Mouse (Mus musculus): ENCODE measurements around the gene Tgds. TPM values are rescaled to one million over a fixed set of nuclear protein-coding genes. Genes with fewer than 3 reads are reported as not detected.
A peak's percentile ranks its signal among the peaks of the same experiment; 100 is the strongest.
"Not testable (repeated sequence)": the region's sequence is repeated elsewhere in the genome, so short reads cannot be mapped to it uniquely, and the experiment has no call there.

Tgds gene
- polyA plus RNA-seq, 1 experiment from 2014 or later: 26.9 TPM

DNA sequence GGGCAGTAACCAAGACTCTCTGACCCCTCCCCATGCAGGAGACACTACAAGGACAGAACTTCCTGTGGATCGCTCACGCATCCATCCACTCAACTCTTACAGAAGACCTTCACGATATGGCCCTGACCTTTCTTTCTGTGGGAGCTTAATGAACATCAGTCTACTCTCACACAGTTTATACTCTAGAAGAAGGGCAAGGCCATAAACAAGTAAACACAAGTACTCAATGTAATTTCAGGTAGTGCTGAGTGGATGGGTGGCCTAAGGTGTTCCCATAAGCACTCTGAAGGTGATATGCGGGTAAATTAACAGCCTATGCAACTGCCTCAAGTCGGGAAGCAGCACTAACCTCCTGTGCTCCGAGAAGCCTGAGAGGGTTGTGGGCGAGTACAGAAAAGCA lies 1.1 kb downstream of the Tgds start:
- Histone ChIP-seq H3K4me3 (replicated peaks) (peak overlapping the region; percentile 72), H3K4me2 (peak overlapping the region; percentile 89), H3K27me3 (peaks cover 5% of the 10 kb centered on the region; the same call in 1 of the 2 replicates), H3K36me3 (replicated peaks) (peaks cover 23% of the 10 kb centered on the region), H3K27ac (no peak overlapping the region), H3K4me1 (peaks cover 20% of the 10 kb centered on the region), H3K9ac (peak overlapping the region; percentile 85), H3K9me3 (no peaks in the 10 kb centered on the region)
- no peak for ATAC-seq (ENCODE audit: low FRiP score)
- WGBS: 86% methylated on average over 7 of the region's 7 CpGs

DNA sequence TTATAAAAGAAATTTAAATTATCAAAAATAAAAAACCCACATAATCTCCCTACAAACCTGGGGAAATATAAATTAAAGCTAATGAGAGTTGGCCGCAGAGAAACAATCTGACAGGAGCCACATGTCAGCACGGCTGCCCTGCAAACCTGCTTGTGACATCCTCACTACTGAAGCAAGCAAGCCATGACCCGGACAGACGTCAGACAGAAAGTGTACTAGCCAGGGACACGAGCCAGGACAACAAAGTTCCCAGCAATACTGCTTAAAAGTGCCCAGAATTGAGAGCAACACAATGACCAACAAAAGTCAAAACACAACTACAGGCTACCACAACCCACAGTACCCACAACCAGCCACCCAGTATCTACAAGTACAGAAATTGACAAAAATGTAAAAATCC lies 6.3 kb downstream of the Tgds start:
- Histone ChIP-seq H3K9ac (no peak overlapping the region), H3K4me2 (no peak overlapping the region), H3K27me3 (no peaks in the 10 kb centered on the region), H3K36me3 (replicated peaks) (peaks cover 51% of the 10 kb centered on the region), H3K27ac (no peak overlapping the region), H3K9me3 (no peaks in the 10 kb centered on the region), H3K4me3 (replicated peaks) (no peak overlapping the region), H3K4me1 (peaks cover 3% of the 10 kb centered on the region)
- 92% methylated on average over 5 of the region's 5 CpGs for WGBS
- ATAC-seq (ENCODE audit: low FRiP score): no peak

DNA sequence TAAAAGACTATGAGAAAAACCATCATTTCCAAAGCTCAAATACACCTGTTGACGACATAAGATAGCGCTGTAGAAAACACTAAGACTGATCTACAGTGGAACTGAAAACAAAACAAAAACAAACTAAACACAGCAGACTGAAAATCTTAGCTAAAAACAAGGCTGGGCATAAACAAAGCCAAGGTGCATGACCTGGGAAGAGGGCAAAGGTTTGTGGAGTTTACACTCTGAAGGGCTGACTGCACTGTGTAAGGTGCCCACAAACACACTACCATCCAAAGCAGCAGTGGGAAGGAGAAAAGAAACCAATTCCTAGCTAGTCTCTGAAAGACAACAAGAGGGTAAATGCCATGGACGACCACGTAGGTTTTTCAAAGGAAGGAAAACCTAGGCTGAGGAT lies 7.8 kb downstream of the Tgds start:
- Histone ChIP-seq H3K4me2 (no peak overlapping the region), H3K9ac (no peak overlapping the region), H3K4me1 (no peaks in the 10 kb centered on the region), H3K9me3 (no peaks in the 10 kb centered on the region), H3K36me3 (replicated peaks) (peaks cover 66% of the 10 kb centered on the region), H3K27me3 (no peaks in the 10 kb centered on the region), H3K4me3 (replicated peaks) (no peak overlapping the region), H3K27ac (no peak overlapping the region)
- WGBS: 87% methylated on average over 4 of the region's 4 CpGs
- no peak for ATAC-seq (ENCODE audit: low FRiP score)

DNA sequence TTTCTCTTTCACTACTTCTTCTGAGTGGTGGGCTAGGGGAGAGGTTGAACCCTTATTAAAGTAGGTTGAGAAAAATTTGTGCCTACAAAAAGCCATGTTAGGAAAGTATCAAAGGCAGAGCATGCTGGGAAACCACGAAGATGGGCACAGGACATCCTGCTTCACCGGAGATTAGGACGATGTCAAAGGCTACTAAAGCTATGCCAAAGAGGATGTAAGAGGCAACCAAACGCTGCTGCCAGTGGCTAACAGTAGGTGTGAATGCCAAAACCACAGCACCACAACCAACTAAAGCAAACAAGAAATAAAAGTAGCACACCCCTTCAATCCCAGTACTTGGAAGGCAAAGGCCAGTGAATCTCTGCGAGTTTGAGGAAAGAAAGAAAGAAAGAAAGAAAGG lies 8.4 kb downstream of the Tgds start:
- WGBS: 88% methylated on average over 5 of the region's 5 CpGs
- Histone ChIP-seq H3K4me1 (no peaks in the 10 kb centered on the region), H3K27me3 (no peaks in the 10 kb centered on the region), H3K9ac (no peak overlapping the region), H3K36me3 (replicated peaks) (peaks cover 68% of the 10 kb centered on the region), H3K27ac (no peak overlapping the region), H3K9me3 (no peaks in the 10 kb centered on the region), H3K4me2 (no peak overlapping the region), H3K4me3 (replicated peaks) (no peak overlapping the region)
- no peak for ATAC-seq (ENCODE audit: low FRiP score)

DNA sequence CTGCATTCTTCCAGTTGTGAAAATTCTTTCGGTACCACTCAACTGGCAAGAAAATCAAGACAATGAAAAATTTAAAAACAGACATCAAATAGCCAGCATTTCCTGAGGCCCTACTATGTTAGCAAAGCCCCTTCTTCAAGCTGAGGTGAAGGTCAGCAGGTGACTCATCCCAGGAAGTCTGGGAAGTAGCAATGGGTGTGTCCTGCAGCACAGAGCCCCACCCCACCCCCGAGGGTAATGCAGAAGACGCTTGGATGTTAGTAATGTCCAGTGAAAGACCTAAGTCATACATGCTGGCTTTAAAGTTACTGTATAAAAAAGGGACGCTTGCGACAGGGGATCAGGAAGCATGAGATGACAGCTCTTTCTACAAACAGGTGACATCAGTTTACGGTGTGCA lies 19.4 kb downstream of the Tgds start:
- H3K4me1 ChIP-seq: no peaks in the 10 kb centered on the region
- ATAC-seq (ENCODE audit: low FRiP score): no peak
- H3K27ac ChIP-seq: no peak overlapping the region
- H3K9me3 ChIP-seq: no peaks in the 10 kb centered on the region
- no peak overlapping the region for H3K9ac ChIP-seq
- H3K27me3 ChIP-seq: peaks cover 4% of the 10 kb centered on the region; the same call in 1 of the 2 replicates
- no peak overlapping the region for H3K4me3 ChIP-seq (replicated peaks)
- WGBS: 94% methylated on average over 6 of the region's 6 CpGs
- no peak overlapping the region for H3K4me2 ChIP-seq
- H3K36me3 ChIP-seq (replicated peaks): peaks cover 75% of the 10 kb centered on the region

DNA sequence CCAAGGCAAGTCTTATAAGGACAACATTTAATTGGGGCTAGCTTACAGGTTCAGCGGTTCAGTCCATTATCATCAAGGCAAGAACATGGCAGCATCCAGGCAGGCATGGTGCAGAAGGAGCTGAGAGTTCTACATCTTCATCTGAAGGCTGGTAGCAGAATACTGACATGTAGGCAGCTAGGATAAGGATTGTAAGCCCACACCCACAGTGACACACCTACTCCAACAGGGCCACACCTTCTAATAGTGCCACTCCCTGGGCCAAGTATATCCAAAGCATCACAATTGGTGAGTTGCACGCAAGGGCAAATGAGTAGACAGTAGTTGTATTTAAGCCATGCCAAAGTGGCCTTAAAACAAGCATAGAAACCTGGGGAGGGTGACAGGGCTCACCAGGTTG lies 25.1 kb downstream of the Tgds start:
- not testable (repeated sequence) for H3K4me3 ChIP-seq (replicated peaks); H3K4me1 ChIP-seq; H3K9ac ChIP-seq; H3K4me2 ChIP-seq; ATAC-seq (ENCODE audit: low FRiP score); H3K9me3 ChIP-seq; H3K27ac ChIP-seq; H3K27me3 ChIP-seq
- H3K36me3 ChIP-seq (replicated peaks): peaks cover 24% of the 10 kb centered on the region
- 92% methylated on average over 2 of the region's 2 CpGs for WGBS

DNA sequence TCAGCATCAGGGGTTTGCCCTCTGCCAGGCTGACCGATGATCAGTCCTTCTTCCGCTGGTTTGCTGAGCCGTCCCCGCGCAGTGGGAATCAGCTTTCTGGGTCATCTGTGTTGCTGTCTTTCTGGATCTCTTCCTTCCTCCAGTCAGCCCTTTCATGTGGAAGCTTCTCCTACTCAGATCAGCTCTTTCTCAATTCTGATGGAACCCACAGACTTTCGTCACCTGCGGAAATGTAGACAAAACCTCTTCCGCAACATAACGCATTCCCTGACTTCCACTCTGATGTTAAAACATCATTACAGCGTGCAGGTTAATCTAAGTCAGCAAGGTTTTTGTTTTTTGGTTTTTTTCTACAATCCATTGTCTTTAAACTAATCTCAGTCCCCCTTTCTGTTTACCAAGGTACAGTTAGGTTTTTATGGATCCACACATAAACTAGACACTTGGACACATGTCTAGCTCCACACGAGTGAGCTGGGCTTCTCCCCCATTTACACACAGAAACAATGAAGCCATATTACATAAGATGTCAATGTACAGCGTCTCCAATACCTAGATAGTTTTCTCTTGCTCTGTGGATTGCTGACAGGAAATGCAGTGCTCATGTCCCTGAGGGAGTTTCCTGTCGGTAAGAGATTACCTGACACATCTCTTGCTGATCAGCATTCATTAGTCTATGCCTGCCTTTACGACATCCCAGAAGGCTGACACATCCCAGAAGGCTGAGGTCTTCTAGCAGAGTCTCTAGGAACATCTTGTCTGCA lies 31.1 kb downstream of the Tgds start:
- Histone ChIP-seq H3K27ac (no peak overlapping the region), H3K4me1 (no peaks in the 10 kb centered on the region), H3K27me3 (no peaks in the 10 kb centered on the region), H3K4me2 (no peak overlapping the region), H3K9ac (no peak overlapping the region), H3K9me3 (no peaks in the 10 kb centered on the region), H3K36me3 (replicated peaks) (no peaks in the 10 kb centered on the region), H3K4me3 (replicated peaks) (no peak overlapping the region)
- 88% methylated on average over 14 of the region's 14 CpGs for WGBS
- no peak for ATAC-seq (ENCODE audit: low FRiP score)

DNA sequence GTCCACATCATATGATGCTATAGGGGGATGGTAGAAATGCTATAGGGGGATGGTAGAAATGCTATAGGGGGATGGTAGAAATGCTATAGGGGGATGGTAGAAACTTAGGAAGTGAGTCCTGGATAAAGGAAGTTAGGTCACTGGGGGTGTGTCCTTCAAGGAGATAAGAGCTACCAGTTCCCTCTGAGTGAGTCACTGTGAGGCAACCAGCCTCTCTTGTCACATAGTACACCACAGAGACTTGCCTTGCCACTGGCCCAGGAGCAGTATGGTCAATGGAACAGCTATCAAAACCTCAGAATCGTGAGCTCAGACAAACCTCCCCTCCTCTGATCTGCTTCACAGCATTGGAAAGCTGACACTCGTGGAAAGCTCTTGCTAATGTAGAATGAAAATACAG lies 34.3 kb downstream of the Tgds start:
- Histone ChIP-seq H3K36me3 (replicated peaks) (no peaks in the 10 kb centered on the region), H3K27me3 (no peaks in the 10 kb centered on the region), H3K4me1 (no peaks in the 10 kb centered on the region), H3K4me2 (no peak overlapping the region), H3K4me3 (replicated peaks) (no peak overlapping the region), H3K9ac (no peak overlapping the region), H3K9me3 (no peaks in the 10 kb centered on the region), H3K27ac (no peak overlapping the region)
- ATAC-seq (ENCODE audit: low FRiP score): no peak
- WGBS: 65% methylated on average over 2 of the region's 2 CpGs

DNA sequence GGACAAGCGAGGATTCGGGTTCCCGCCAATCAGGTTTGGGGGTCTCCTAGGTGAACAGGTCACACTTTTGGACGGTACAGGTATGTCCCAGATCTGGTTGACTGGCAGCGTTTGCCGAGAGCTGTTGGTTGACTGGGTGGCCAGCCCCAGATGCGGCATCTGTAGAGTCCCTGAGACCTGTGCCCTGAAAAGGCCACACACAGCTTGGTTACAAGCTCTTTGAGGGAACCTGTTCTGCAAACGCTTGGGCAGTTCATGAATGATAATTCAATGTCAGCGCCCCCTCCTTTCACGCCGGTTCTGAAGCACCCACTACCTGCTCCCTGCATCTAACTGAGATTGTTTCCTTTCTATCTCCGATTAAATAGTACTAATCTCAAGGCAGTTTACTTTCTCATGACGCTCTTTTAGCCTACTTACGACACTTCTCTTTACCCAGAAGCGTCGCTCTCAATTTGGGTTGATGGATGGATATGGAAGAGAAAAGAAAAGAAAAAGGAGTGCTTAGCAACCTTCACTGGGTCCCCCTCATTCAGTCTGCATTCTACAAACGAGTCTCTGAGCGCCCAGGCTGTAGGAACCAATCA lies 42.7 kb downstream of the Tgds start:
- H3K9me3 ChIP-seq: no peaks in the 10 kb centered on the region
- H3K36me3 ChIP-seq (replicated peaks): no peaks in the 10 kb centered on the region
- peaks cover 17% of the 10 kb centered on the region for H3K27me3 ChIP-seq
- no peak overlapping the region for H3K27ac ChIP-seq
- ATAC-seq (ENCODE audit: low FRiP score): peak; percentile 65
- H3K9ac ChIP-seq: peak overlapping the region; percentile 61
- peak overlapping the region; percentile 72 for H3K4me2 ChIP-seq
- peaks cover 8% of the 10 kb centered on the region; the same call in 1 of the 2 replicates for H3K4me1 ChIP-seq
- peak overlapping the region; percentile 66 for H3K4me3 ChIP-seq (replicated peaks)
- 1% methylated on average over 18 of the region's 18 CpGs for WGBS

DNA sequence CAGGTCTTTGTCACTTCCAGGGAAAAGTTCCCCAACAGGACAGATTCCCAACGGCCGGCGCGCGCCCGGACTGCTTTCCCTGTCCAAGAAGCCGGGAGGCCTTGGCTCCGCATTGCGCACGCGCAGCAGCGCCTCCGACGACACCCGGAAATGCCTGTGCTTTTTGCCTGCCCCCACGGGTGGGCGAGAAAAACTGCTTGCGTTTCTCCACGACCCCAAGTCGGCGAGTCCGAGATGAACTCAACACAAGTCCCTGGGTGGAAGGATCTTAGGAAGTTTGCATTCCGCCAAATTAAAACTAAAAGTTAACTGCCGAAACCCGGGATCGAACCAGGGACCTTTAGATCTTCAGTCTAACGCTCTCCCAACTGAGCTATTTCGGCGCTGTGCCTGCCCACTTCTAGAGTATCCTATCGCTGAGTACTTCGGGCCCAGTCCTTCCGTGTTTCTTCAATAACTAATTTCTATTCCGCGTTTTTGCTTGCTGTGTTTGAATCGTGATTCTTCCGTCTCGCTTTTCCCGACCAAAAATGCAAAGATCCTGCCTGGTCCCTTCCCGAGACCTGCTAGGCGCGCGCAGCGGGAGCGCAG lies 43.2 kb downstream of the Tgds start:
- H3K4me2 ChIP-seq: peak overlapping the region; percentile 72
- peak overlapping the region; percentile 66 for H3K4me3 ChIP-seq (replicated peaks)
- H3K4me1 ChIP-seq: peaks cover 8% of the 10 kb centered on the region; the same call in 1 of the 2 replicates
- H3K36me3 ChIP-seq (replicated peaks): no peaks in the 10 kb centered on the region
- peaks cover 17% of the 10 kb centered on the region for H3K27me3 ChIP-seq
- under 1% methylated on average over 44 of the region's 44 CpGs for WGBS
- peak; percentile 86 for ATAC-seq (ENCODE audit: low FRiP score)
- no peaks in the 10 kb centered on the region for H3K9me3 ChIP-seq
- H3K9ac ChIP-seq: peak overlapping the region; percentile 61
- peak overlapping the region; percentile 67 for H3K27ac ChIP-seq

DNA sequence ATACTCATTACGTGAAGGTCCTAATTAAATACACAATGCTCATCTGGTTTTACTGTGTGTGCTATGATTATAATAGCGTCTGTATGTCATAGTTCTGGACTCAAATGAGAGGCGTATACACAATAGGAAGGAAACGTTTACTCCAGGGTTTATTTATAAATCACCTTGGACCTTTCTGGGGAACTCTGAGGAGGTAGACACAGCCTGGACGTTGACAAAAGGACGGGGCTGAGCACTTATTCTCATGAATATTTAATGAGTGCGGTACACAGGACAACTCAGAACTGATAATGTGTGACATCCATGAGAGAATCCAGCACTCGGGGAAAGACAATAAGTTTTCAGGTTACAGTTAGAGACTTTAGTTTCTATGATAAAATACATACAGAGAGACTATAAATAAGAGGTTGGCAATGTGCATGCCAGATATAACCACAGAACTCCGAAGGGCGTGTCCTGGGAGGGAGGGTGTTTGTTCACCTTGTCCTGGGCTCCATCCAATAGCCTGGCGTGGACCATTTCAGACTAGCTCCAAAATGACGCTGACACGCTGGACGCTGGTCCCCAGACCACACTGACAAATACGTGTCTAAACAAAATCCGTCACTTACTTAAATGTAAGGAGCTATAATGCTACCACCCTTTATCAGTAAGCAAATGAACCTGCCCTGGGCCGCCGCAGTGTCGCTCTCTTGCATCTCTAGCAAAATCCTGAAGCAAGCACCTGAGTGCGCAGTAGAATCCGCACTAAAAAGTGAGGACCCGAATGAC lies 43.9 kb downstream of the Tgds start:
- H3K4me1 ChIP-seq: peaks cover 8% of the 10 kb centered on the region; the same call in 1 of the 2 replicates
- peak overlapping the region; percentile 61 for H3K9ac ChIP-seq
- peak overlapping the region; percentile 66 for H3K4me3 ChIP-seq (replicated peaks)
- H3K9me3 ChIP-seq: no peaks in the 10 kb centered on the region
- H3K27ac ChIP-seq: peak overlapping the region; percentile 67
- peaks cover 20% of the 10 kb centered on the region for H3K27me3 ChIP-seq
- no peaks in the 10 kb centered on the region for H3K36me3 ChIP-seq (replicated peaks)
- WGBS: 8% methylated on average over 22 of the region's 22 CpGs
- H3K4me2 ChIP-seq: peak overlapping the region; percentile 72
- peak; percentile 57 for ATAC-seq (ENCODE audit: low FRiP score)
